Mouse (Mus musculus): ENCODE data around the gene Mkln1.

Gene Mkln1

DNA sequence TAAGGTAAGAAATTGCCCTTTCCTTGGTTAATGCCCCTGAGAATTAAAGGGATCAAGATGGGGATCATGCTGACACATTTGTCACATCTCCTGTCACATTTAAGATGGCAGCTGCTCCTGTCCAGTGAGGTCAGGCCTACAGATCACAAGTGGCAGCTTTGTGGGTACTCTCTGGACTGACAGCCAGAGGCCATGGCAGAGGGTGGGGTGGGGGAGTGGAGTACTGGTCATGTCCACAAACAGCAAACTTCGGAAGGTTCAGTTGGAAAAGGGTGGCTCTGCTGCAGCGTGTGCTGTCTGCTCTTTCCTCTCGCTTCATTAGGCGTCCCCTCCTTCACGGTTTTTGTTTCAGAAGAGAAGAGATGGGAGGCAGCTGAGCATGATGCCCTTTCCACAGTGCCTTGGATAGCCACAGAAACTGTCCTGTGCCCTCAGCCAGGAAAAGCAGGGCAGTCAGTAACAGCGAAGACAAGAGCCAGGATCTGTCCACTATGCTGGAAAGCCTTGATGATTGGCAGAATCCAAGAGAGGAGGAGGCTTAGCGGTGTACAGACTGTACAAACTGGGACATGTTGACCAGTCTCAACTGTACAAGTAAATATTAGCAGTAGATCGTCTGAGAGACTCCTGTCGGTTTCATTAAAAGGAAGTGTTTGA is 119.3 kb downstream of the Mkln1 start:
- DNase-seq (ENCODE audit: low spot score in 2 of 2) = no peak

DNA sequence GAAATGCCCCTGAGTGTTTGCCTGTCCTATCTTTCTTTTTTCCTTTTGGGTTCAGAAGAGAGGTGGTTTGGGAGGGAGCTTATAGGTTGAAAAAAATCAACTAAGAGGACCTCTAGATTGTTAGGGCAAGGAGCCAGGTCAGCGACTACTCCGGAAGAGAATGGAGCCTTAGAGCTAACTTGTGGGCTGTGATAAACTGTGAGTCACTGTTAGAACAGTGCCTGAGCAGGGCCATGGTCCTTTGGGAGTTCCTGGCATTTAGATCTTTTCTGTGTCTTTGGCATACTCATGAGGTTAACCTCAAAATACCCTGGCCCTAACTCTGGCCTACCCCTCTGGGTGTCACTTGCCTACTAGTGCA is 119.8 kb downstream of the Mkln1 start:
- no peak for DNase-seq (ENCODE audit: low spot score in 2 of 2)

DNA sequence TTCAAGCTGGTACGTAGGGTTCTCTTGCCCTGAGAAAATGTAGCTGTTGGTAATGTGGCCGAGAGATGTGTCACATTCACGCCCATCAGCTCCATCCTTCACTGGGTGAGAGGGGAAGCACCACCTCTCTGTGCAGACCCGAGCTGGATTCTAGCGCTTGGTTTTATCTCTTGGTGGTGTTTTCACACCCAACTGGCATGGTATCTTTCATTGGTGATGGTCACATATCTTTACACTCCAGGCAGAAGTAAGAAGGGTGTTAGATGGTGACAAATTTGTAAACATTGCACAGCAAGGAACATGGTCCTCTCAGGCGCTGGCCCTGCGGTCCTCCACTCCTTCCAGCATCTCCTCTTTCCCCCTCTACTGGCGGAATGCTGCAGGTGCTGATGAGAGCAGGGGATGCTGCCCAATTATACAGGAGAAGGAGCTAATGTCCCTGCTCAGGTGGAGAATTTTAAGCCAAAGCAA is 120.5 kb downstream of the Mkln1 start:
- DNase-seq (ENCODE audit: low spot score in 2 of 2) = peak in 1 of 2 experiments; percentile 55

DNA sequence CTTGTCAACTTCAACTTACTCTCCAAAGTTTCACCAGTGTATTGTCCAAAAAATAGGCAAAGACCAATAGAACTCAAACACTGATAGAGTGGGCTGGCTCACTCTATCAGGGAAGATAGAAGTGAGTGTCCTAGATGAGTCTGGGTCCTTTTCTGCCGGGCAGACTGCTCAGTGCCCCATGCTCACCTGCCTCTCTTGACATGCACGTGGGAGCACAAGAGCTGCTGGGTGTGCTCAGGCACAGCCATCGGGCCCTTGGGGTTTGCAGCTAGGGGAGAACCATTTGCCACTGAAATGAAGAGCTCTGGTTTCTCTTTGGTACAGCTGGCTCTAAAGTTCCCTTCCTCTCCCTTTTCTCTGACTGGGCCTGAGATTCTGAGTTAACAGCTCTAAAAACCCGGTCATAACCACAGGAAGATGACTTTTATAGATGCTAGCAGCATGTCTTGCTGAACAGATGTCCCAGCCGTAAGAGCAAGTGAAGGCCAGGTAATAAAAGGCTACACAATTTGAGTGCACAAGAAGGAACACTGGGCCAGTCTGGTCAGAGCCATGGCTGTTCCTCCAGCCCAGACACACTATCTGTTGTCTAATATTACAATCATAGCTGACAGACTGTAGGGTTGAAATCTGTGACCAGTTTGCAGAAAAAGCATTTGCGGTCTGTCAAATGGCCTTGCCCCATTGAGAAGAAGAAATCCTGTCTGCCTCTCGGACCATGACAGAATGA is 122.1 kb downstream of the Mkln1 start:
- no peak for DNase-seq (ENCODE audit: low spot score in 2 of 2)

DNA sequence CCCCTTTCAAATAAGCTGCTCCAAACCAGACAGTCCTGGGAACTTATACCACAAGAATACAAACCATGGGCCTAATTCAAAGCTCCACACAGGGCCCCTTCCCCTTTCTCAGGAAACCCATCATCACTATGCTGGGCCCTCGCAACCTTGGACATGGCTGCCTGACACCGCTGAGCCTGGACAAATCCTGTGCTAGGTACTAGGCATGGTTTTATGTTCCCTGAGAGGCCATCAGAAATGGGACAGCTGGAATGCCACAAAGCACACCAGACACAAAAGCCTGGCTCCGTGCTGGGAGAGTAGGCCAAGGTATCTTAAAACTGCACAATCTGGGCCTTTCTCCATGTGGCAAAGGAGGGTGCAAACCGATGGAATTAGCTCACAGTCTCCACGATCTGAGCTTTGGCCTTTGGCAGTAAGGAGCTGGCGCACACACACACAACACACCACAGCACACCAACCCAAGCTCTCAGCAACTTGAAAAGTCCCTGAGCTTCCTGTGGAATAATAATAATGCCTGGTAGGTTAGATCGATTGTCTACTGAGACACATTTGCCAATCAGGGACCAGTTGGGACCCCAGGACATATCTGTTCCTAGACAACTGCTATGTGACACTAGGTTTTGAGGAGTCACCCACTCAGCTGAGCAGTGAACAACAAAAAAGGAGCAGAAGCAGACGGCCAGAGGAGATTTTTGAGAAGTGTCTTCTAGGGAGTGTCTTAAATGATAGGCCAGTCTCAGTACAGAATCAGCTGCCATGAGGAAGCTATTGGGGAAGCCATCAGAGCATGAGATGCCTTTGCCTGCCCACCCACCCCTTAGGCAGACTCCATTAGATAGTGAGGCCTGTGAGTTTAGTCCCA is 123.2 kb downstream of the Mkln1 start:
- no peak for DNase-seq (ENCODE audit: low spot score in 2 of 2)

DNA sequence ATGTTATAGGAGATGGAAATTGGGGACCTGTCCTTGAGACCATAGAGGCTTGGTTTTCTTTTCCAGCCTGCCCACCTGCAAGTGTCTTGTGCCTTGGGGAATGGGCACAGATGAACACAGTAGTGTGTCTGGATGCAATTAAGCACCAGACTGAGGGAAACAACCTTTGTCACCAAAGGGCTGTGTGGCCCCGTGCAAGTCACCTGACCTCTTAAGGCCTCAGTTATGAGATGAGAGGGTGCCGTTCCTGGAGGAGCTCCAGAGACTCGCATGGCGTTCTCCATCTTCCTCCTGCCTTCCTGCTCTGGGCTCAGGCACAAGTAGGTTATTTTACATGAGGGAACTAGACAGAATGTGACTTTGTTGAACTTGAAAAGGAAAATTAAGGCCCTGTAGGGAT is 123.9 kb downstream of the Mkln1 start:
- DNase-seq (ENCODE audit: low spot score in 2 of 2) = no peak

DNA sequence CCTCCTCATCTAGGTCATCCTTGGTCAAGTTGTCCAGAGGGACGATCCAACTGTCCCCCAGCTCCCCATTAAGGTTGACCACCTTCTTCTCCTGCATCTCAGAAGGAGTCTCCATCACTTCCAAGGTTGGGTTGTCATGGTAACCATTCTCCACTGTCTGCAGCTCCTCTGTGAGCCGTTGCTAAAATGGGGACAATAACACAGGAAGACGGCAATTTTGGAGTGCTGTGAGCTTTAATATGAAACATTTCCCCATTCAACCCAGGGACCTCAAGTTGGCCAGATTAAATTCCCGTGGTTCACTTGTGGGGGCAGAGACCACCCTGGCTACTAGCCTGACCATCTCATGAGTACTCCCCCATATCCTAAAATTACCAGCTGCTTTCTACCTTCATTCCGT is 124.5 kb downstream of the Mkln1 start:
- no peak for DNase-seq (ENCODE audit: low spot score in 2 of 2)

DNA sequence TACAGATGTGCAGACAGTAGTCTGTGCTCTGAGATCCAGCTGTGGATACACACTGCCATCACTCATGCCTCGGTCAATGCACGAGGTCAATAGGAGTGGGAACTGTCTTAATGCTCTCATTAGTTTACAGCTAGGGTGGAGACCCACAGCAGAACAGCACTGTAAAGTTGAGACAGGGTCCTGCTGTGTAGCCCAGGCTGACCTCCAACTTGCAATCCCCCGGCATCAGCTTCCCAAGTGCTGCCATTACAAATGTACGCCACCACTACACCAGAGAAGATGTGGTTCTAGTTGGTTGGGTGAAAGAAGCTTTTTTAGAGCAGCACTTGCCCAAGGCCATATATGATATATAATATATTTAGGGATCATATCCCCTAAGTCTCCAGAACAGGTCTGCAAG is 125.1 kb downstream of the Mkln1 start:
- no peak for DNase-seq (ENCODE audit: low spot score in 2 of 2)

DNA sequence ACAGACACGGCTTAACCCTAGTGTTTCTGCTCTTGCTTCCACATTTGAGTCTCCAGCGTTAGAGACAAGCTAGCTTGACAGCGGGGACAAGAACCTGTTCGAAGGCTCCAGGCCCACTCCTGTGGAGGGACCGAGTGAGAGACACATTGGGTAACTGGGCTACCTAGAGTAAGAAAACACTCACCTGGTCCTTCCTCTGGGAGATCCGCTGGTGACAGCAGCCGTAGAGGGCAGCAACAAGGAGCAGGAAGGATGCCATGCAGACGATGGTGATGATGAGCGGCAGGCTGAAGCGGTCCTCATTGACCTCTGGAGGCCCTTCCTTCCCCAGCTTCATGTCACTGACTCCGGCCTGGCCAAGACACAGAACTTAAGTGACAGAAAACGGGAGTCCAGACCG is 125.6 kb downstream of the Mkln1 start:
- no peak for DNase-seq (ENCODE audit: low spot score in 2 of 2)

DNA sequence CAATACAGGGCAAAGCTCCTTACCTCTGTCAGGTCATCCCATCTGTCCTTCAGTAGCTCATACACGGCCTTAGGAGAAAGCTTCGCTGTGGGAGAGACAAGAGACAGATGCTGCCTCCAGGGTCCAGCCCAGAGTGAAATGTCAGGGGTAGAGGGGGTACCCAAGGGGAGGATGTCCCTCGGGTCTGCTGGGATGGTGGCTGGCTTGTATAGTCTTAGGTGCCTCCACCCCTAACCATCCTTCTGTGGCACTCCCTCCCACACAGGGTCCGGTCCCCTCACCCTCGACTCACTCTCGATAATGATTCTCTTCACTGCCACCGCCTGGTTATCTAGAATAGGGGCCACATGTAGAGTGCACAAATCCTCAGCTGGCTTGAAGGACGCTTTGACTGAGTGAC is 126.1 kb downstream of the Mkln1 start:
- no peak for DNase-seq (ENCODE audit: low spot score in 2 of 2)

DNA sequence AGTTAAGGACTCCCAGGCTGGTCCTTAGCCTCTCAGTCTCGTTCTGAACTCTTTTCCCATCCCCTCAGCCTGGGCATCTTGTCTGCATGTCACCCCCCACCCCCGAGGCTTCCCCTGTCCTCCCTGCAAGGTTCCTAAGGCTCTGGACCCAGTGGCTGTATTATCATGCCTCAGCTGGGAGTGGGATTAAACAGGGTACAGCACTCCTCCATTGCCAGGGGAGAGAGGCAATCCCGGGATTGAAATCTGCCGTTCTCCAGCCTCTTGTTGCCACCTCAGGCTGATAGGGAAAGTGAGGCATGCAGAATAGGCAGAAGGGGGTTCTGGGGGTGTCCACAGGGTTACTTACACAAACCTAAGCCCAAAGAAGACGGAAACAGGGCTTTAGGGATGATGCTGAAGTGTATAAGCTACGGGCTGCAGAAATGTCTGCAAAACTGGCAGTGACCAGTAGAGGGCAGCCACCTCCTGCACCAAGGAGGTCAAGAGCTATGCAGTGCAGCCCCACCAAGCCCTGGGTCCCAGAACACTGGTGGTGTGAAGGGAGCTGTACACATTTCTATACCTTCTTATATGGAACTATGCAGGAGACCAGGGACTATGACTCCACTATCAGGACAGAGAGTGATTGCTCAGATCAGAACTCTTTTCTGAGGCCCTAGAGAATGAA is 126.8 kb downstream of the Mkln1 start:
- DNase-seq (ENCODE audit: low spot score in 2 of 2) = peak; percentile 61 to 81

DNA sequence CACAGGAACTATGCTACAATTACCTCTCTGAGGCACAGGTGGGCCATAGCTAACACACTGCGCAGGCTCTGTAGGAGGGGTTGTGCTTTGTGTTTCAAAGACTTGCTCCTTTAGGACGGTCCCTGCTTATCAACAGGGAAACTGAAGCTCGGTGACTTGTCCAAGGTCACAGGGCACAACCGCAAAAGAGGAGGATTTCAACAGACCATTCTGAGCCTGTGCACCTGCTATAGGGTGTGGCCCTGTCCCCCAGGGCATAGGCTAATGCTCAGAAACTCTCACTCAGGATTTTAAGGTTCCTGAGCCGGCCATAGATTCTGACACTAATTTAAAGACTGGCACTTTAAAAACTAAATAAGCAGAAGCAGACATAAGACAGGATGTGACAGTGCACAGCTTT is 128.4 kb downstream of the Mkln1 start:
- DNase-seq (ENCODE audit: low spot score in 2 of 2) = no peak

DNA sequence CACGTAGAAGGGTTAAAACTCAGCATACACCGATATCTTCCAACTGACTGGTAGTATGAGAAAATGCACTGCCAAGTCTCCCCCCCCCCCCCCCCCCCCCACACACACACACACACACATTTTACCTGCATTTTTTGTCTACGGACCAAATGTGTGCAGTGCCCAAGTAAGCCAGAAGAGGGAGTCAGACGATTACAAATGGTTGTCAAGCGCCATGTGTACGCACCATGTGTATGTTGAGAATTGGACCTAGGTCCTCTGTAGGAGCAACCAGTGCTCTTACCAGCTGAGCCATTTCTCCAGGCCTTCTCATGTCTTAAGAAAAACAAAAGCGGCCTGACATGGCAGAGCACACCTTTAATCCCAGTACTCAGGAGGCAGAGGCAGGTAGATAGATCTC is 129.4 kb downstream of the Mkln1 start:
- peak; percentile 66 to 79 for DNase-seq (ENCODE audit: low spot score in 2 of 2)

DNA sequence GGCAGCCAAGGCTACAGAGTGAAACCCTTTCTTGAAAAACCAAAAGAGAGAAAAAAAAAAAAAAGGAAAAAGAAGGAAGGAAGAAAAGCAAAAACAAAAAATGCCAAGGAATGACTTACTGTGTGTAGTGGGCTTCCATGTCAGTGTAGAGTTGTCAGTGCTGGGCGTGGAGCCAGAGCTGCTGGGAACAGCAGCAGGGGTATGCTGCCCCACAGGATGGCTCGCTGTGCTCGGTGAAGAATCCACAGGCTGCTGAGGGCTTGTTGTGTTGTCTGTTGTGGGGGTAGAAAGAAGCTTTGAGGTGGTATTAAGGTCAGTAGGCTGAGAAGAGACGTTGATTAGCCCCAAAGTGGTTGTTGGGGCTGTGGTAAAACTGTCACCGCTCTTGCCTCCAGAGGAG is 129.8 kb downstream of the Mkln1 start:
- DNase-seq (ENCODE audit: low spot score in 2 of 2) = no peak

DNA sequence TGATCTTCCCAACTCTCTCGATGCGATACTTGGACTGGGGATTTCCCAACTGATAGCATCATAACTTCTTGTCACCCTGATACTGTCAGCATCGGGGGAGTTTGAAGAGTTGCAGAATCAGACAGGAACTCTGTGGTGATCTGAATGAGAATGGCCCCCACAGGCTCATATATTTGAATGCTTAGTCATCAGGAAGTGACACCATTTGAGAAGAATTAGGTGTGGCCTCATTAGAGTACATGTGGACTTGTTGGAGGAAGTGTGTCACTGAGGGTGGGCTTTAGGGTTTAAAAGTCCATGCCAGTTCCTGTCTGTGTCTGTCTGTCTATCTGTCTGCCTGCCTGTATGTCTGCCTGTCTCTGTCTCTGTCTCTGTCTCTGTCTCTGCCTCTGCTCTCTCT is 133.3 kb downstream of the Mkln1 start:
- DNase-seq (ENCODE audit: low spot score in 2 of 2) = no peak

DNA sequence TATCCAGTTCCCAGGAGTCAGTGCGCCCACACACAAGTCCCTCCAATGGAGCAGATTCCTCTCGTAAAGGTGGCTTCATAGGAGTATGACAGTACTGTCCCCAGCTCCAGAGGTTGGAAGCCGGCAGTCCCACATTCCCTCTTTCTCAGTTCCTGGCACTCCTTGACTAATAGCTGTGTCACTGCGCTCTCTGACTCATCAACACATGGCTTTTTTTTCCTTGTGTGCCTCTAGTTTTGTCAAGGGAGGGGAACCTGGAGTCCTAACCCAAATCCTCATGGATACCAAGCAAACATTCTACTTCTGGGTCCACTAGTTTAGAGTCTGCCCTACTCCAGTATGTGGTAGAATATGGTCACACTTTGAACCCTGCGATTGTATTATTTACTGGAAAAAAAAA is 136.2 kb downstream of the Mkln1 start:
- no peak for DNase-seq (ENCODE audit: low spot score in 2 of 2)

DNA sequence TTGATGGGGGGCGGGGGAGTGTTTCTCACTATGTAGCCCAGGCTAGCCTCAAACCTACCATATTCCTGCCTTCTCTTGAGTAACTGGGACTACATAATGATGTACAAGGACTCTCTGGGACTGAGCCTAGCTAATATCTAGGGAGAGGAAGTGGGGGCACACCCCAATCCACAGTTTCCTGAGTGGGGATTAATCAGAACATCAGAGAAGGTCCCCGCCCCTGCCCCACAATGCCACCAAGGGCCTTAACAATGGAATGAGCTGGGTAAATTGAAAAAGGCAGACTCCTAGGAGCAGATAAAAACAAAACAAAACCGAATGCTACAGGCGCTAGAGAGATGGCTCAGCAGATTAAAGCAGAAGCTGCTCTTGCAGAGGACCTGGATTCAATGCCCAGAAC is 138.7 kb downstream of the Mkln1 start:
- no peak for DNase-seq (ENCODE audit: low spot score in 2 of 2)

DNA sequence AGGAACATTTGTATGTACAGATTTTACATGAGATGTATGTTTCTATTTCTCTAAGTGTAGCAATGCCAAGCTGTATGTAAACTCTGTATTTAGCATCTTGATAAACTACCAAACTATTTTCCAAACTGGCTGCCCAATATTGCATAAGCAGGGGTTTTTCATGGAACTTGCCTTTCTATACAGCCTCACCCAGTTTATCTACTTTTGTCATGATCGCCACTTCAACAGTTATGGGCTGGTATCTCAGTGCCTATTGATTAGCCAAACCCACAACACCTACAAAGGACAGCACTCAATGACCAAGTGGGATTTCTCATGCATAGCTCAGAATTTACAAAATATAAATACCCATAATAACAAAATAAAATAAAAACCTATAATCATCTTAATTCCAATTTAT is 139.6 kb downstream of the Mkln1 start:
- no peak for DNase-seq (ENCODE audit: low spot score in 2 of 2)

DNA sequence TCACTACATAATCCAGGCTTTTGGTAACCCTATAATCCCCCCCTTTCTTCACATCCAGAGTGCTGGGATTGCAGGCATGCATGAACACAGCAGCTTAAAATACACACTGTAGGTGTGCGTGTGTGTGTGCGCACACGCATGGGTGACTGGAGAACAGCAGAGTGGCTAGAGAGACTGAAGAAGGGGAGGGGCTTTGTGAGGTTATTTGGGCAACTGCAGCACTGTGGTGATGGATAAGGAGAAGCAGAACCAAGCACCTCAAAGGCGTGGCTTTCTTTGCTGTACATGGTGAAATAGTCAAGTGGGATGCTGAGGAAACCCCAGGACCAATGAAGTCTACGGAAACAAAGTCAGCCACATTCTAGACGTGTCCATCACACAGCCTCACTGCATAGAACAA is 141.5 kb downstream of the Mkln1 start:
- no peak for DNase-seq (ENCODE audit: low spot score in 2 of 2)

DNA sequence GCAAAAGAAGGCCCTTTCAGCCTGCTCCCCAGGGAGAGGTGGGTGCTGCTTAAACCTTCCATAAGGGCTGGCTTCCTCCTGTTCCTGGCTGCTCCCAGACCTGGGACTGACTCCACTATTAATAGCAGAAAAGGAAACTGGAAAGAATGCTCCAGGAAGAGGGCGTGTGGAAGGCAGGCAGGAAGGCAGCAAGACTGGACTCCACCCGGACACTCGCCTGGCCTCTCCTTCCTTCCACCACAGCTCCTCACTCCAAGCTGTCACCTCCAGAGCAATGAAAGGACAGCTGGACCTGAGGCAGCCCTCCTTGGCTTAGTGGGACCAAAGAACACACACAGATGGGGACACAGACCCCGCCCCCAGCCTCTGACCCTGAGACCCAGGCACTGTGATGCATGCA is 145.8 kb downstream of the Mkln1 start:
- no peak for DNase-seq (ENCODE audit: low spot score in 2 of 2)

DNA sequence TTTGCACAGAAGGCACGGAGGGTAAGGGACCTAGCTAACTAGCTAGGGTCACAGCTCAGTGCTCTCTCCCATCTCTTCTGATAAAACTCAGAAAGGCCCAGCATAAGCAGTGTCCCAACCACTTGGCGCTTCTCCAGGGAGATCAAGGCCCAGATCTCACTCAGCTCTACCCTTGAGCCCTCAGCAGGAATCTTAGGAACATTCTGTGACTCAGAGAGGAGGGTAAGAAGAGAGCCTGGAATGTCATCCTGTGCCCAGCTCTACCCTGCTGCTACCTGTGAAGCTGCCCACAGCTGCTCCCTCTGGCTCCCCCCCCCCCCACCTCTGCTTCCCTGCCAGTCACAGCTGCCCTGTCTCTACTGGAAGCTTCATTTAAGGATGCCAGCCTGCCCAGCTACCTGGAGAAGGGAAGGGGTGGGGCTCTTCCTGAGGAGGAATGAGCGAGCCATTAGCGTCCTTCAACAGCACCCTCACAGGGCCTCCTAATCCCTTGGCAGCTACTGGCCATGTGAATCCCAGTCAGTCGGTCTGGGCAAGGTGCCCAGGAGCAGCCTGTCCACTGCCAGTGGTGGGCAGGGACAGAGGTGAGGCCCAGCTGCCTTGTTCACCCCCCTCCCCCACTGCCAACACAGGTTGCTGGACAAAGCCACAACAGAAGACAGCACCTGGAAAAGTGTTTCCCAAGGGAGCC is 151.0 kb downstream of the Mkln1 start:
- no peak for DNase-seq (ENCODE audit: low spot score in 2 of 2)

Data from spleen, postnatal 4 days (tissue).